Mouse (Mus musculus) liver, embryonic 14.5 days (tissue): Measurements from ENCODE around the gene Farsa. TPM values are rescaled to one million over a fixed set of nuclear protein-coding genes. Genes with fewer than 3 reads are reported as not detected.

Experiments used
- ATAC-seq: fragments of 200-750 bp; cut with Nextera tagmentation; 2 replicates; pipeline ENCODE4 v1.8.0; 2017; ENCODE audit warnings: moderate number of reproducible peaks, mild to moderate bottlenecking, moderate library complexity; ENCODE audit not compliant: insufficient read depth
- DNase-seq, 3 experiments: peaks; one replicate each; pipeline ENCODE4 v3.0.0-alpha.2; 2012 to 2013; ENCODE audit warnings: low read depth in 3 of 3, low spot score in 3 of 3
- H3K27ac ChIP-seq: fragments of 300-500 bp; sonication (generic); 2 replicates; pipeline ENCODE4 v1.5.1; 2014; ENCODE audit warnings: moderate library complexity, mild to moderate bottlenecking, control low read depth, inconsistent platforms
- H3K27me3 ChIP-seq: fragments of 300-500 bp; sonication (generic); 2 replicates; pipeline ENCODE4 v1.6.1; 2014; ENCODE audit warnings: mild to moderate bottlenecking, low read length, moderate library complexity; ENCODE audit not compliant: control insufficient read depth, insufficient read depth
- H3K36me3 ChIP-seq: fragments of 300-500 bp; sonication (generic); replicated peaks from 2 replicates; pipeline ENCODE4 v1.6.1; 2014; ENCODE audit warnings: low read depth; ENCODE audit not compliant: control insufficient read depth, insufficient read depth
- H3K4me1 ChIP-seq, 2 experiments: fragments of 200-500 bp in 1 of 2; fragments of 300-500 bp in 1 of 2; sonication (generic) in 1 of 2; replicated peaks; 2 replicates each; pipeline ENCODE4 v1.6.1; 2012 to 2014; ENCODE audit warnings: antibody characterized with exemption in 1 of 2, inconsistent platforms in 1 of 2, low read length in 1 of 2; ENCODE audit not compliant: control insufficient read depth in 2 of 2, insufficient read depth in 2 of 2
- H3K4me2 ChIP-seq: fragments of 300-500 bp; sonication (generic); 2 replicates; pipeline ENCODE4 v1.6.1; 2014; ENCODE audit warnings: low read depth, mild to moderate bottlenecking, control low read depth, moderate library complexity
- H3K4me3 ChIP-seq, 2 experiments: fragments of 200-500 bp in 1 of 2; fragments of 300-500 bp in 1 of 2; sonication (generic) in 1 of 2; 2 replicates each; pipeline ENCODE4 v1.5.1; 2012 to 2014; ENCODE audit warnings: low read depth in 2 of 2, low read length in 2 of 2, mild to moderate bottlenecking in 2 of 2, control low read depth in 1 of 2, inconsistent platforms in 1 of 2, moderate library complexity in 1 of 2; ENCODE audit not compliant: insufficient read depth in 1 of 2
- H3K9ac ChIP-seq: fragments of 300-500 bp; sonication (generic); replicated peaks from 2 replicates; pipeline ENCODE4 v1.6.1; 2014; ENCODE audit warnings: mild to moderate bottlenecking, control low read depth, moderate library complexity
- H3K9me3 ChIP-seq: fragments of 300-500 bp; sonication (generic); 2 replicates; pipeline ENCODE4 v1.6.1; 2016; ENCODE audit warnings: low read length, mixed read lengths; ENCODE audit not compliant: control insufficient read depth
- CTCF ChIP-seq: IDR thresholded peaks from 2 replicates; pipeline ENCODE4 v1.5.1; 2016; ENCODE audit warnings: antibody characterized with exemption, low read depth, control low read depth
- EP300 ChIP-seq: IDR thresholded peaks from 2 replicates; pipeline ENCODE4 v1.6.1; 2016; ENCODE audit warnings: antibody characterized with exemption, low read depth
- WGBS: fragments of 180-500 bp; shearing (Covaris S2); extraction: QIAGEN DNeasy Blood & Tissue Kit; methylation state at CpG from one replicate; pipeline ENCODE4 v1.1.7; 2014; ENCODE audit not compliant: insufficient replicate concordance; 5-methylcytosine and 5-hydroxymethylcytosine counted together
- polyA plus RNA-seq, 2 experiments: library from polyadenylated mRNA; depleted of rRNA in 1 of 2; stranded (reverse) in 1 of 2; unstranded in 1 of 2; fragments of >200 nt; fragmentation: Nextera tagmentation in 1 of 2; extraction: Ambion mirVana in 1 of 2; gene quantifications; 2 replicates each; pipeline versions ENCODE4 v1.2.1 to v1.2.3; 2012 to 2014

Gene Farsa
- polyA plus RNA-seq, 2 experiments = 45.8 to 54.8 TPM

DNA sequence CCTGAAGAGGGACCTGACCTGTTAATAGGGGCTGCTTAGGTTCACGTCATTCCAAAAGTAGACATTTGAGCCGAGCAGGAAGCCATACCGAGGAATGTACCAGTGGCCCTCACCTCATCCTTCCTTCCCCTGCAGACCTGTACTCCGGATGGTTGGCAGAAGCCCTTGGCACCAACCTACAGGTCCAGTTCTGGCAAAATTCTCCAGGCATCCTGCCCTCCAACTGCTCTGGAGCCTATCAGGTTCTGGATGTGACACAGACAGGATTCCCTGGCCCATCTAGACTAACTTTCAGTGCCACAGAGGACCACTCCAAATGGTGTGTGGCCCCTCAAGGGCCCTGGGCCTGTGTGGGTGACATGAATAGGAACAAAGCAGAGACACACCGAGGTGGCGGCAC lies 53.8 kb downstream of the Farsa start:
- H3K4me2 ChIP-seq = no peak overlapping the region; the same call in 1 of the 2 replicates
- H3K4me1 ChIP-seq = peaks cover 3 to 18% of the 10 kb centered on the region in 2 experiments; a peak in 3 of 4 replicates
- DNase-seq (no peak), ATAC-seq (no peak)
- 79% methylated on average over 6 of the region's 6 CpGs for WGBS
- no peak overlapping the region for H3K9ac ChIP-seq
- H3K9me3 ChIP-seq = no peaks in the 10 kb centered on the region
- H3K36me3 ChIP-seq = peaks cover 4% of the 10 kb centered on the region
- TF ChIP-seq CTCF = no peak
- TF ChIP-seq EP300 = no peak
- H3K27me3 ChIP-seq = peaks cover 6% of the 10 kb centered on the region
- no peak overlapping the region for H3K27ac ChIP-seq
- no peak overlapping the region for H3K4me3 ChIP-seq

DNA sequence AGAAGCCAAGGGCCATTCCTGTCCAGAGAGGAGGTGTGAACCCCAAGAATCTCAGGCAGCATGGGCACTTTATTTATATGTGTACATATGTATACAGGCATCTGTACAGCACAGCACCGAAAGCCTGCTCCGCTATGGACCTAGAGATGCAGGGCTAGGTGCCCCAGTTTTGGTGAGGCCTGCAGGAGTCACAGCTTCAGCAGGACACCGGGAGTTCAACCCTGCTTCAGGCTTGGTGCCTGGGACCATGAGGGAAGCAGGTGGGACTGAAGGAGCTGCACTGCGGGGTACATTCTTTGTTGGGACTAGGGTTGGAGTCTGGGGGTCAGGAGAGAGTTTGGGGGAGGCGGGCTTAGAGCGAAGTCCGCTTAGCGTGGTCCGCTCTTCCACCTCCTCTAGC lies 55.1 kb downstream of the Farsa start:
- DNase-seq = no peak
- H3K36me3 ChIP-seq = no peaks in the 10 kb centered on the region; the same call in 1 of the 2 replicates
- H3K27me3 ChIP-seq = peaks cover 6% of the 10 kb centered on the region
- H3K9ac ChIP-seq = no peak overlapping the region
- TF ChIP-seq CTCF = no peak
- no peak for TF ChIP-seq EP300
- H3K9me3 ChIP-seq = no peaks in the 10 kb centered on the region
- no peak overlapping the region for H3K4me3 ChIP-seq
- ATAC-seq = no peak
- no peak overlapping the region for H3K27ac ChIP-seq
- H3K4me1 ChIP-seq = peaks cover 3 to 18% of the 10 kb centered on the region in 2 experiments; a peak in 3 of 4 replicates
- no peak overlapping the region for H3K4me2 ChIP-seq
- WGBS = 90% methylated on average over 9 of the region's 9 CpGs

DNA sequence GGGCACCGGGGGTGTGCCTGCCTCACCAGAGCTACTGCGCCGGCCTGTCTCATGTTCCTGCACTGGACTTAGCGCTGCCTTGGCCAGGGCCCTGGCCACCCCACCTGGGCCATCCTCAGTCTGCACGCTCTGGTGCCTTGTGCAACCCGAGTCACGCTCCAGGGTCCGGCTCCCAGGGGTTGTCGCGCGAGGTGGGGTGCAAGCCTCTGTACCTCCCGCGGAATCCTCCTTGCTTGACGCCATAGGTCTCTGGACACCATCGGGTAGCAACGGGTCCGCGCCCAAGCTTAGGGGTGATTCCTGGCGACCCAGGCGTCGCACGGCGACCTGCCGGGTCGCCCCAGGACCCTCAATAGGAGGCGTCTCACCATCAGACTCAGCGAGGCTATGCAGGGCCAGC lies 55.6 kb downstream of the Farsa start:
- DNase-seq (no peak), ATAC-seq (no peak)
- H3K36me3 ChIP-seq = no peaks in the 10 kb centered on the region; the same call in 1 of the 2 replicates
- 0 out of 2 replicates have a peak, but pooled peaks have one; percentile 2 for TF ChIP-seq CTCF
- TF ChIP-seq EP300 = no peak
- no peak overlapping the region for H3K9ac ChIP-seq
- H3K4me1 ChIP-seq = peaks cover 3 to 18% of the 10 kb centered on the region in 2 experiments; a peak in 3 of 4 replicates
- peaks cover 6% of the 10 kb centered on the region for H3K27me3 ChIP-seq
- H3K9me3 ChIP-seq = no peaks in the 10 kb centered on the region
- H3K4me3 ChIP-seq = peak overlapping the region in 1 of 2 experiments; percentile 40; a peak in 3 of 4 replicates
- peak overlapping the region; percentile 61 for H3K4me2 ChIP-seq
- no peak overlapping the region for H3K27ac ChIP-seq
- 35% methylated on average over 27 of the region's 27 CpGs for WGBS

DNA sequence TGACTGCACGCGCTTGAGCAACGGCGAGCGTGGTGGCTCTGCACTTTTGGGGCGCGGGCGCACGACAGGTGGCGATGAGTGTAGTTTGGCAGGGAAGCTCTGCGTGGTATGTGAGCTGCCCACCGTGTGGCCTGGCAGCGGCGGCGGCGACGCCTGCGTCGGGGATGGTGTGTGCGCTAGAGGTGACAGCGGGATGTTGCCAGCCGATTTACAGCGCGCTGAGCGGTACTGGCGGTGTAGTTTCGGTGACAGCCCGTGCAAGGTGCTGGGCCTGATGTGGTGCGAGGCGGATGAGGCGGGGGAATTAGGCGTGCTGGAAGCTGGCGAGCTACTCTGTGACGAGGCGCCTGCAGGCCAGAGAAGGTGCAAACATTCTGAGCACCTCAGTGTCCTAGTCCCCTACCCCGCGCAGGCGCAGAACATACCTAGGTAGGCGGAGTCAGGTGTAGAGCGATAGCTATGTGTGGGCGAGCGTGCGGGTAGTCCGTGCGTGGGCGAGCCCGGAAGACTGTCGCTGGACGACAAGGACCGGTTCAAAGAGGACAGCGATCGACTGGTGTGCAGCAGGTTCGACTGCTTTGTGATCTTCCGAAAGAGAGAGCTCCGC lies 56.2 kb downstream of the Farsa start:
- peak overlapping the region; percentile 15 for H3K9ac ChIP-seq
- peaks cover 3 to 15% of the 10 kb centered on the region in 2 experiments; a peak in 3 of 4 replicates for H3K4me1 ChIP-seq
- DNase-seq = peak; percentile 71 to 78 (median 77)
- H3K27me3 ChIP-seq = peaks cover 6% of the 10 kb centered on the region
- peak overlapping the region; percentile 40 to 54 for H3K4me3 ChIP-seq
- no peak overlapping the region for H3K27ac ChIP-seq
- H3K9me3 ChIP-seq = no peaks in the 10 kb centered on the region
- H3K36me3 ChIP-seq = no peaks in the 10 kb centered on the region; the same call in 1 of the 2 replicates
- under 1% methylated on average over 55 of the region's 55 CpGs for WGBS
- no peak for TF ChIP-seq EP300
- TF ChIP-seq CTCF = 0 out of 2 replicates have a peak, but pooled peaks have one; percentile 14
- peak overlapping the region; percentile 61 for H3K4me2 ChIP-seq
- peak; percentile 59 for ATAC-seq

DNA sequence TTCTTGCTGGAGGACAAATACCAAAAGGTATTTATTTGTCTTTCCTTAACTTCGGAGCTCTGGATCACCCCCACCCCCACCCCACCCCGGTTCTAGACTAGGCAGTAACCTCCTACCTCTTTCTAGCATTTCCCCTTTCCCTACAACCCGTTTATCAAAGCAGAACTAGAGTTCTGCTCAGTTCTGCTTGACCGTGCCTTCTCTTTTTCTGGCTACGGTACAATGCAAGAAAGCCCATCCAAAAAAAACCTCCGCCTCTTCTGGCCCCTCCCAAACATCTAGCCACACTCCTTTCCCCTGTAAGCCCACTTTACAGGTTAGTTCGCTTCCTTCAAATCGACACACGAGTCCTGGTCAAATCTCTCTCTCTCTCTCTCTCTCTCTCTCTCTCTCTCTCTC lies 56.7 kb downstream of the Farsa start:
- DNase-seq (no peak), ATAC-seq (no peak)
- Histone ChIP-seq H3K9me3 (no peaks in the 10 kb centered on the region), H3K4me3 (peak overlapping the region; percentile 40 to 54), H3K4me1 (peaks cover 3 to 13% of the 10 kb centered on the region in 2 experiments; a peak in 3 of 4 replicates), H3K27ac (no peak overlapping the region; the same call in 1 of the 2 replicates), H3K36me3 (no peaks in the 10 kb centered on the region; the same call in 1 of the 2 replicates), H3K27me3 (peaks cover 9% of the 10 kb centered on the region), H3K4me2 (peak overlapping the region; percentile 61), H3K9ac (peak overlapping the region; percentile 15)
- TF ChIP-seq CTCF = no peak
- no peak for TF ChIP-seq EP300
- WGBS = 8% methylated on average over 9 of the region's 9 CpGs
